Mouse (Mus musculus) cortical plate, adult 2 months (tissue): ENCODE data around the gene Psg18. TPM values are rescaled to one million over a fixed set of nuclear protein-coding genes. Genes with fewer than 3 reads are reported as not detected.
"Not testable (repeated sequence)": the region's sequence is repeated elsewhere in the genome, so short reads cannot be mapped to it uniquely, and the experiment has no call there.

Source experiments
- H3K27ac ChIP-seq: fragments of 200-500 bp; 2 replicates; pipeline ENCODE4 v1.5.1; 2012; ENCODE audit warnings: low read length, control low read depth, inconsistent platforms; ENCODE audit not compliant: insufficient read depth
- H3K4me1 ChIP-seq: fragments of 200-500 bp; 2 replicates; pipeline ENCODE4 v1.6.1; 2011; ENCODE audit warnings: low read length; ENCODE audit not compliant: control insufficient read depth, insufficient read depth
- H3K4me3 ChIP-seq: fragments of 200-500 bp; 2 replicates; pipeline ENCODE4 v1.5.1; 2011; ENCODE audit warnings: mild to moderate bottlenecking, low read length, control low read depth; ENCODE audit not compliant: insufficient read depth
- CTCF ChIP-seq: fragments of 200-500 bp; IDR thresholded peaks from 2 replicates; pipeline ENCODE4 v1.5.1; 2011; ENCODE audit warnings: mild to moderate bottlenecking, control low read depth, low read length; ENCODE audit not compliant: insufficient read depth; ENCODE audit errors: extremely low read depth
- POLR2A ChIP-seq: fragments of 200-500 bp; IDR thresholded peaks from 2 replicates; pipeline ENCODE4 v1.6.1; 2011; ENCODE audit warnings: mild to moderate bottlenecking, low read length, control low read depth; ENCODE audit not compliant: insufficient read depth; ENCODE audit errors: extremely low read depth
- polyA plus RNA-seq: library from polyadenylated mRNA; depleted of rRNA; stranded (reverse); fragments of >200 nt; gene quantifications from 2 replicates; pipeline ENCODE4 v1.2.3, GENCODE M21; 2012; rRNA removed

Gene Psg18
- polyA plus RNA-seq: not detected in 2 replicates

DNA sequence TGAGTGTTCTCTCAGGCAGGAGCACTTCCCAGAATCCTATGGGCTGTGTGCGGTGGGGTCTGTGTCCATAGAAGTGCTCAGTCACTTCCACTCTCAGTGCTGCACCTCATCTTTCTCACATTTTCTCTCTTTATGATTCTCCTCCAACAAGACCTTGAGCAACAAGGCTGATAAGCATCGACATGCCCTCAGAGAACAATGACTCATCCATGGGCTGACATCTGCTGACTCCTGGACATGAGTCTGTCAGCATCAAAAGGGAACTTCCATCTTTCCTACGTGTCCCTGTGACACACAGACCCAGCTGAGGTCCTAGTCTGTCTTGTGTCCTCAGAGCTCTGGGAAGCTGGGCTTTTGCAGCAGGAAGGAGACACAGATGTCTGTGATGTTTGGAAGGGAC lies at the start of gene Psg18:
Gene Psg18 (minus strand): TSS at position 101 of the 400 bp plus-strand sequence.
- not testable (repeated sequence) for H3K27ac ChIP-seq, H3K4me3 ChIP-seq

GRCm38 (mm10) chr7:18403407-18403806 lies 48.6 kb upstream of the Psg18 start:
- H3K4me3 ChIP-seq: no peak overlapping the region
- no peak overlapping the region for H3K27ac ChIP-seq
- TF ChIP-seq CTCF: no peak
- H3K4me1 ChIP-seq: no peaks in the 10 kb centered on the region

More for the DNA sequence above, at the start of gene Psg18:
- H3K4me1 ChIP-seq: not testable (repeated sequence)

DNA sequence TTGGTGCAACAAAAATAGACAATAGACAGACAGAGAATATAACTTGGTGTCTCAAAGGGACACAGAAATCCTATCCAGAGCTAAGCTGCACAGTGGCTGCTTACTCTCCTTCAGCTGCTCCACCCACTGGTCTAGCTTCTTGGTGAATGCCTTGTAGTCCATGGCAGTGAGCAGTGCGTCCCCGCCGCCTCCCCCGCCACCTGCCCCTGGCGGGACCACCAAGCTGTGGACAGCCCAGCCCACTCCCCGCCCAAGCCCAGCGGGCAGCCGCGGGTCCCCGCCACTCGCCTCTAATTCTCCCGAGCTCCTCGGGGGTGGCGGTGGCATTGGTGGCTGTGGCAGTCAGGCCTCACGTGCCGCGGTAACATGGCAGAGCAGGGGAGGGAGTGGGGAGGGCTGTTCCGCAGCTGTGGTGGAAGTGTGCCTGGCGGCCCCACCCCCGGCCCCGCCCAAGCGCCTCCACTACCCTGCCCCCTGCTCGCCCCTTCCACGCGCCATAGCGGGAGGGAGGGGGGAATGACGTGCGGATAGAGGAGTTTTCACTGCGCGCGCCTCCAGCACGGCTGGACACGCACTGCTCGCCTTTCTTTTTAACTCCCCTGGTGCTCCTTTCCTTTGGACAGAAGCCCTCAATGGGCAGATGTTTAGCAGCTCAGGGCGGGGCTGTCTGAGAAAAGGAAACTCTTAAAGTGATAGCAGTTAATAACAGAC lies 47.9 kb upstream of the Psg18 start:
- TF ChIP-seq POLR2A: no peak
- TF ChIP-seq CTCF: no peak
- Histone ChIP-seq H3K4me3 (no peak overlapping the region), H3K27ac (no peak overlapping the region), H3K4me1 (no peaks in the 10 kb centered on the region)

- not testable (repeated sequence) for H3K4me3 ChIP-seq, H3K4me1 ChIP-seq, H3K27ac ChIP-seq
Measured at GRCm38 (mm10) chr7:18391483-18391882, 36.7 kb upstream of the Psg18 start.

DNA sequence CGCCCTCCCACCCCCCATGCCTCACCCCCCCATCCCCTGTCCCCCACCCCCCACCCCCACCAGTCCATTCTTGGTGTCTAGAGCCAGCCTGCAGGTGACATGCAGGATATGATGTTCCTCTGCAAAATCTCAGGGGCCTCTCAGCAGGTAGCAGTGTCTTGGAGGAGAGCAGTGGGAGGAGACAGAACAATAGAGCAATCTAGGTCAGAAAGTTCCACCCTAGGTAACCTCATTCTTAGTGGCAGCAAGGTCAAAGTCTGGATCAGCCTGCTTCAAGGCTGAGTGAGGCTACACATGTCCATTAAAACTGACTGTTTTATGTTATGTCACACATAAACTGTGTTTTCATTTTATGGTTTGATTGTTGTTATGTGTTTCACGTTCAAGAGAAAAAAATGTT lies 23.5 kb upstream of the Psg18 start:
- Histone ChIP-seq H3K4me3 (no peak overlapping the region), H3K27ac (no peak overlapping the region), H3K4me1 (no peaks in the 10 kb centered on the region)
- no peak for TF ChIP-seq CTCF
- no peak for TF ChIP-seq POLR2A

DNA sequence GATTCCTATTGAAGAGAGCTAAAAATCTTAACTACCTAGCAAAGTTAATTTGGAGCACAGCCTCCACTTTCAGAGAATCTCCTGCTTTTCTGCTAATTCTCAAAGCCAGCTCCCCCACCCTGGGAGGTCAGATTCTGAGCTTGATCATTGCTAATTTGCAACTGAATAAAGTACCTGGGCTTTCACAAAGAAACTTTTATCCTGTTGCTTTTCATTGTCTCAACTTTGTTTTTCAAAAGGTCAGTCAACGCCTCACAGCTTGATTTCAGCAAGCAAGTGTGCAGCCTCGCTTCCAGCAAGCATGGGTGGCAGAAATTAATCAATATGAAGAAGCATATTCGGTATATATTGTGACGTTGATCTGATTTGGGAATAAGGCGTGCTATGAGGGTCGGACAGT lies 19.4 kb downstream of the Psg18 start:
- H3K27ac ChIP-seq, H3K4me3 ChIP-seq, H3K4me1 ChIP-seq: not testable (repeated sequence)

Other genes with a start within 250 kb of the Psg18 start
- not detected in 2 replicates for gene Igfl3, start 178.5 kb downstream of the Psg18 start, polyA plus RNA-seq
- not detected in 2 replicates for gene Mill1, start 109.7 kb downstream of the Psg18 start, polyA plus RNA-seq
- not detected in 2 replicates for gene Psg28, start 77.0 kb upstream of the Psg18 start, polyA plus RNA-seq
- not detected in 2 replicates for gene Psg26, start 129.2 kb upstream of the Psg18 start, polyA plus RNA-seq
- not detected in 2 replicates for gene Psg25, start 177.3 kb upstream of the Psg18 start, polyA plus RNA-seq
- not detected in 2 replicates for gene Psg27, start 212.3 kb upstream of the Psg18 start, polyA plus RNA-seq